Mouse (Mus musculus) CH12F3 (cell line): Measurements from ENCODE around the gene Tex264.

Experiments used
- in situ Hi-C: fragments of 300-500 bp; cut with MboI; formaldehyde crosslinking; loops from 2 replicates; pipeline ENCODE4 v1.14.3; 2020; ENCODE audit warnings: low sequenced_read_pairs

Gene Tex264

GRCm38 (mm10) chr9:106613951-106614350 is 71.8 kb downstream of the Tex264 start:
- in situ Hi-C loops: no loop called here

GRCm38 (mm10) chr9:106610727-106611126 is 75.0 kb downstream of the Tex264 start:
- in situ Hi-C loops: no loop called here
